Mouse (Mus musculus): ENCODE measurements around the gene Ccdc57.

DNA sequence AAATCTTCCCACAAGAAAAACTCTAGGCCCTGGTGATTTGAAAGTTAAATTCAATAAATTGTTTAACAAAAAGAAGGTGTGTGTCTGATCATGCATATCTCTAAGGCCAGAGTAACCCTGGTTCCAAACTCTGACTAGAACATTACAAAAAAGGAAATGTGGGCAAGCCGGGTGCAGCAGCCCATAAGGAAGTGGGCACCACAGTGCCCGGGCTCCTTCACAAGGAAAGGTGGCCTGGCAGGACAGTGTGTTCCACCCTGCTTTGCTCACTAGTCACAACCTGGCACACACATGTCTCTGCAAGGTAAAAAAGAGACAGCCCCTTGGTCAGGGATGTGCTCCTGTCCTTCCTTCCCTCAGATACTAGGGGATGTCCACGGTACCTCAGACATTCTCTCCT, 49.1 kb downstream of the Ccdc57 start:
- TF ChIP-seq CTCF (IDR thresholded peaks at IDR 0.05; ENCODE audit: control insufficient read depth, insufficient read depth, insufficient replicate concordance, low read depth, low read length) (no peak), POLR2A (IDR thresholded peaks at IDR 0.05; ENCODE audit: control insufficient read depth, low read depth, low read length) (no peak)
